Mouse (Mus musculus) retina, postnatal 1 day (tissue): ENCODE measurements at regions not wholly inside any gene's neighbourhood (a gene's known extent, or its start where the extent isn't known, plus 50 kb on each side); places are given as distances from the start of the nearest gene placed in this dataset.

Experiments
- DNase-seq: peaks from one replicate; pipeline ENCODE4 v3.0.0-alpha.2; 2012

DNA sequence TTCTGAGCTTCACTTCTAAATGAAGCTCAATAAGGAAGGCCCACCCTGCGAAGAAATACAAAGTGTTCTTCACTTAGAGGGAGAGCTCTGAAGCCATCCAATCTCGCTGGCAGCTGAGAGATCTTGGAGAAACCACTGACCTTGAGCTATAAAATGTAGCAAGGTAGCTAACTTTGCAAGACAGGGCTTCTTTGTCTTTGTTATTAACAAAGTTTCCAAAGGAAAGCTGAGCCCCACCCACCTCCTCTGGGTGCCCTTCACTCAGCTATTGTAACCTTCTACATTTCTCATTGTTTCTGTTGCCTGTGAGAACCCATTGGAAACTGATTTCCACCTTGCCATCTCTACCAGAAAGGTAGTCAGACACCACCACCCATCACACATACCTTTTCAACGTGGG lies 57.2 kb upstream of the Usp9x start:
- no peak for DNase-seq

DNA sequence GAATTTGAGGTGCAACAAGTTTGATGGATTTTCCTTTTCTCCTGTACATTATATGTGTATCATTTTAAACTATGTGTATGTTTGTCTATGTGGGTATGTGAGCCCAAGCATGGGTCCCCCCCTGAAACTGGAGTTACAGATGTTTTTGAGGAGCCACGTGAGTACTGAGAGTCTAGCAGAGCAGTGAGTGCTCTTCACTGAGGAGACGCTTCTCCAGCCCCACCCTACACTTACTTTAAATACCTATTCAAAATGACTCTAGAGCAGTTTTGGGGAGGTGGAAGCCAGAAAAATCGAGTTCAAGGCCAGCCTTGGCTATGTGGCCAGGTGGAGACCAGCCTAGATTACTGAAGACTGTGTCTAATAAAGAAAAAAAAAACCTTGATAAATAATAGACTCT lies 58.2 kb upstream of the Usp9x start:
- DNase-seq = no peak

DNA sequence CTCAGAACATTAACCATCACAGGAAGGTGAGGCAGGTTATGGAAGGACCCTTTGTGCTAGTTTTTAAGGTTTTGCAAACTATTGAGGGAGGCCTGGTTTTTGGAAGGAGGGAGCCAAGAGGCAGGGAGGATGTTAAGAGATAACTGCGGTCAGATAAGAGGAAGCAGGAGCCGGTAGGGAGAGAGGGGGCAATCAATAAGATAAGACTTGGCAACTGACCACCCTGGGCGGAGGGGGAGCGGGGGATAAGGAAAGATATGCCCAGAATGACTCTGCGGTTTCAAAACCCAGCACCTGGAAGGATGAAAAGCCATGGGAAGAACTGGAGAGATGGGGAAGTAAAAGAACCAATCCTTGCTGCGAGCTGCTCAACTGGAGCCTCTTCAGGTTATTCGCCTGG lies 80.5 kb upstream of the Usp9x start:
- no peak for DNase-seq

DNA sequence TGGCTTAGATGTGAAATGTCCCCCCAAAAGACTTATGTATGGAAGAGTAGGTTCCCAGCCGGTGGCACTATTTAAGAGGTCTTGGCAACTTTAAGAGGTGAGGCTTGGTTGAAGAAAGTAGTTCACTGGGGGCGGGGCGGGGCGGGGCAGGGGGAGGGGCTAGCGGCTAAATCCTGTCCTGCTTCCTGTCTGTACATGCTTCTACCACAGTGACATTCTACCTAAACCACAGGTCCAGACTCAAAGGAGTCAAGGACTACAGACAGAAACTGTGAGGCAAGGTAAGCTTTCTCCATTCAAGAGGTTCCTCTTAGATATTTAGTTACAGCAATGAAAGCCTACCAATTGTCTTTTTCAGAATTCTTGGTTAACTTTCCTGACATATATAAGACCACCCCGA lies 93.6 kb upstream of the Usp9x start:
- no peak for DNase-seq

DNA sequence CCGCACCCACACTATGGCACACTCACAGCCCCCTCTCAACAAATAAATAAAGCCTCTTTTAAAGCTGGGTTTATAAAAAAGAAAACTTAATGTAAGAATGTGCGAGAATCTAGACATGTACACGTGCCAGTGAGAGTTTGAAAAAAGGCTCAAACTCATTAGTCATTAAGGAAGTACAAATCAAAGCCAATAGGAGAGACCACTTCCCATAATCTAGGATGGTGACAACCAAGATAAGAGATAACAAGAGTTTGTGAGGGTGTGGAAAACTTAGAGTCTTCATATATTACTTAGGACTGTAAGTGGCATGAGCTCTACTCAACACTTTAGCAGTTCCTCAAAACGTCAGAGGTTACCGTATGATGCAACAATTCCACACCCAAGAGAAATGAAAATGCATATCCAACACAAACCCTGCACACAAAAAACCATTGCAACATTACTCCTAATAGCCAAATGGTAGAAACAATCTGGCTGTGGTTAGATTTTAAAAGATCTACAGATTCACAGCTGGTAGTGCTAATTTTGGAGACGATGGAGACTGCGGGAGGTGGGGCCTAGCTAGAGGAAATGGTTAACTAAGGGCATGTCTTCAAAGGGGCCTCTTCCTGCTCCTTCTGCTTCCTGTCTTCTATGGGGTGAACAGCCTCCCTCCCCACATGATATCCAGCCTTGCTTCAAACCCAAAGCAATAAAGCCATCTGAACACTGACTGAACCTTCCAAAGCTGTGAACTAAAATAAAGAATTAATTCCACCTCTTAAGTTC lies 102.1 kb upstream of the Usp9x start:
- no peak for DNase-seq

DNA sequence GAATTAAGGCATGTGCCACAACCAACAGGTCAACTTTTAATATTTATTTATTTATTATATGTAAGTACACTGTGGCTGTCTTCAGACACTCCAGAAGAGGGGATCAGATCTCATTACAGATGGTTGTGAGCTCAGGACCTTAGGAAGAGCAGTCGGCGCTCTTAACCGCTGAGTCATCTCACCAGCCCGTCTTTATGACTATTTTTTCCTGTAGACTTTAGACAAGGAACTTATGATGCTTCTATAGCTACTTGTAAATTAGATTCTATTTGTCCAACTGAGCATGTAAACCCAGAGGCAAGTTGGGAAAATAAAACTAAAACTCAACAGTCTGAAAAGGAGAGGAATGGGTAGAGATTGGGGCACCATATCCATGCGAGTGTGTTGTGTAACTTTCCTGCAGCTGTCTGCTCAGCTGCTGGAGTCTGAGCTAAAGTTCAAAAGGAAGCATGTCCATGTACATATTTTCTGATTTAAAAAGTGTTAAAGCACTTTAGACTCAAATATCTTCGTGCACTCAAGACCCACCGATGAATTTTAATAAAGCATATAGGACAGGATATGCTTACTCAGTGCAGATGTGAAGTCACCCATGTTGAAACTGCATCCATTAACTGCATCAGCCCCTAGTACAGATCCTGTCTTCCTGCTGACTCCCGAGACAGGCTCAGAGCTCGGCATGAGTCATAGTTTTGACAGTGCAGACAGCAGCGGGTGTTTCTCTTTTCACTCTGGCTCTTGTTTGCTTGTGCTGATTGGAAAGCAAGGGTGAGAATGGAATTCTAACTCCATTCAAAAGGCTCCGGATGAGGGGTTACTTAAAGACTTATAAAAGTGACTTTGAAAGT lies 111.6 kb upstream of the Usp9x start:
- no peak for DNase-seq

DNA sequence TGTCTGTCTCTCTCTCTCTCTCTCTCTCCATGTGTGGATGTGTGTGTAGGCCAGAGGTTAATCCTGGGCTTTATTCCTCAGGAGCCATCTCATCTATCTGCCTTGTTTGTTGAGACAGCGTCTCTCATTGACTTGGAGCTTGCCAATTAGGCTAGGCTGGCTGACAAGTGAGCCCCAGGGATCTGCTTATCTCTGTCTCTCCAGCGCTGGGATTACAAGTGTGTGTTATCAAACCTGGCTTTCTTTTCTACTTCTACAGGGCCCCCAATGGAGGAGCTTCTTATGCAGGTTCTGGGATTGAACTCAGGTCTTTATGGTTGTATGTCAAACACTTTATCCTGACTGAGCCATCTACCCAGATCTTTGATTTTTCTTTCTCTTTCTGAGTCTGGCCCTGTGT lies 112.4 kb upstream of the Usp9x start:
- no peak for DNase-seq

DNA sequence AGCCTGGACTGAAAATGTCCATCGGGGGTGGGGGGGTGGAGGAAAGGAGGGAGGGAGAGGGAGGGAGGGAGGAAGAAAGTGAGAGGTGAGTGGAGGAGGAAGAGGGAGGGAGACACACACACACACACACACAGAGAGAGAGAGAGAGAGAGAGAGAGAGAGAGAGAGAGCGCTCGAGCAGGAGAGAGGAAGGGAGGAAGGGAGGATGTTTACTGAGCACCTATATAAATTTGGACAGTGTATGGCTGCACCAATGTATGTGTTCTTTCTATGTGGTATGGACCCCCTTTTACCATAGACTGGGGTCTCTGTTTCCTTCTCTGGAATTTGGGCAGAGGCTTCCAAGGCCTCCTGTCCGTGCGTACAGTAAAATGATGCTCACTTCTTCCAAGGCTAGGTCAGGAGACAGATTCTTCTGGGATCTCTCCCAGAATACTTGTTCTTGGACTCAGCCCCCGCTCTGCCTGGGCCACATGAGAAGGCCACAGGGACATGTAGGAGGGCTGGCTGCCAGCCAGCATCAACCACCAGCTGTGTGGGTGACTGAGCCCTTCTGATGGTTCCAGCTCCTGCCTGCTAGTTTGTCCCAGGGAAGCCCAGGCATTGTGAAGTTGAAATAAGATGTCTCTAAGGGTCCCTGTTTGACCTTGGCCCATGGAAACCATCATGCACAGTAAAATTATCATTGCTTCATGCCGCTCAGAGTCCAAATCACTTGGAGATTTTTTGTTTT lies 120.2 kb upstream of the Usp9x start:
- DNase-seq = peak; percentile 11

DNA sequence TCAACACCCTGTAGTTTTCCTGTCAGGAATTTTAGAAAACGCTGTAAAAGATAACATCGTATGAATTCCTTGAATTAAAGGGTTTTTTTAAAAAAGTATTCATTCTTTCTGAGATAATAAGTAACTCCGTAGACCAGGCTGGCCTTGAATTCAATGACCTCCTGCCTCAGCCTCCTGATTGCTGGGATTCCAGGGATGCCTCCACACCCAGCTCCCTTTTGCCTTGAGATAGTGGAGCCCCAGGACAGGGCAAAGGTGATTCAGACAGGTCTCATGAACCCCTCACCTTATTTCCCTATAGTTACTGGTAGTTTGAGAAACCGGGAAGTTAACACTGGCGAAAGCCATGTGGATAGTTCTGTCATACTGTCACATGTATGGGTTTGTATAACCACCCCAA lies 128.8 kb upstream of the Usp9x start:
- DNase-seq = no peak

DNA sequence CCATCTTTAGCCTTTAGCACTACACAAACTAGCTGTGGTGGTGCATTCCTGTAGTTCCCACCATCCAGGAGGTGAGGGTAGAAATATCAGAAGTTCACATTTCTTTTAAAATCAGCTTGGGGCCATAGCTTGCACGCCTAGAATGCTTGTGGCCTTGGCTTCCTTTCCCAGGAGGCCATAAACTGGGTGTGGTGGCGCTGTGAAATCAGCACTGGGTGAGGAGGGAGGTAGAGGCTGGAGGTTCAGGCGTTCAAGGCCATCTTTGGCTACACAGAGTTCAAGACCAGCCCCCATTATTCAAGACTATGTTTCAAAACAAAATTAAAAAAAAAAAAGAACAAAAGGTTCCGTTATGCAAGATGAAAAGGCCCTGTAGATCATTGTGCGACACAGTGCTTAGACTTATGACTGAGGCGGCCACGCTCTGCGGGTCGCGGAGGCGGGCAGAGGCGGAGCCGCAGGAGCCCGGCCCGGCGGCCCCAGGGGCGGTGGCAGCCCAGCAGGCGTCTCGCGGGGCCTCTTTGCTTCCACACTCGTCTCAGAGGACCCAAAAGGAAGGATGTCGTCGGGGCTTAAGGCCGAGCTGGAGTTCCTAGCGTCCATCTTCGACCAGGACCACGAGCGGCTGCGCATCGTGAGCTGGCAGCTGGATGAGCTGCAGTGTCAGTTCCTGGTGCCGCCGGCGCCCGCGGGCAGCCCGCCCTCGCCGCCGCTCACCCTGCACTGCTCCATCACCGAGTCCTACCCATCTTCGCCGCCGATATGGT lies 134.7 kb upstream of the Usp9x start:
- DNase-seq = peak; percentile 55

DNA sequence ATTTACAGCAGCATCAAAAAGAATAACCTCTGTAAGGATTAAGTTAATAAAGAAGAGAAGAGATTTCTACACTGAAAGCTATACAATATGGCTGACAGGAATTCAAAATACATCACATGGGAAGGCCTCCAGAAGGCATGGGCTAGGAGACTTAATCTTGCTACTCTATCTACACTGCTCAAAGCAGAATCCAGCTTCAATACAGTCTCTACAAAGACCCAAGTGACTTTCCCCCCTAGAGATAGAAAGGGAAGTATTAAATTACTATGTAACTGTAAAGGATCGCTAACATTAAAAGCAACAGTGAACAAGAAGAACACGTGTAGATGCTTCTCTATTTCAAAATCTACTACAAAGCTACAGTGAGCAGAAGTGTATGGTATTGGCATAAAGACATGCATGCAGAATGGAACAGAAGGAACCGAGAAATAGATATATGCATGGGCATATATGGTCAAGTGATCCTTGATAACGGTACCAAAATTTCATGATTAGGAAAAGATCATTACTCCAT lies 137.9 kb upstream of the Usp9x start:
- DNase-seq = no peak

DNA sequence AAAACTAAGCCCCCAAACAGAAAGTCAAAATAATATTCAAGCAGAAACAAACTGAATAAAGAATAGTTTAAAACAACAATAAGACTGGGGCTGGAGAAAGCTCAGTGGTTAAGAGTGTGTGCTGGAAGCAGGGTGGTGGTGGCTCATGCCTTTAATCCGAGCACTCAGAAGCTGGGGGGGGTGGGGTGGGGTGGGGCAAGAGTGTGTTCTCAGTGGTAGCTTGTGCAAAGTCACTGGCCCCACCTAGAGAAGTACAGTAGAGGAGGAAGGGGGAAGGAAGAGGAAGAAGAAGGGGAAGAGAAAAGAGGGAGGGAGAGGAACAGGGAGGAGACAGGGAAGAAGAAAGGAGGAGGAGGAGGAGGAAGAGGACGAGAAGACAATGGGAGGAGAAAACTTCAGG lies 141.1 kb upstream of the Usp9x start:
- no peak for DNase-seq

DNA sequence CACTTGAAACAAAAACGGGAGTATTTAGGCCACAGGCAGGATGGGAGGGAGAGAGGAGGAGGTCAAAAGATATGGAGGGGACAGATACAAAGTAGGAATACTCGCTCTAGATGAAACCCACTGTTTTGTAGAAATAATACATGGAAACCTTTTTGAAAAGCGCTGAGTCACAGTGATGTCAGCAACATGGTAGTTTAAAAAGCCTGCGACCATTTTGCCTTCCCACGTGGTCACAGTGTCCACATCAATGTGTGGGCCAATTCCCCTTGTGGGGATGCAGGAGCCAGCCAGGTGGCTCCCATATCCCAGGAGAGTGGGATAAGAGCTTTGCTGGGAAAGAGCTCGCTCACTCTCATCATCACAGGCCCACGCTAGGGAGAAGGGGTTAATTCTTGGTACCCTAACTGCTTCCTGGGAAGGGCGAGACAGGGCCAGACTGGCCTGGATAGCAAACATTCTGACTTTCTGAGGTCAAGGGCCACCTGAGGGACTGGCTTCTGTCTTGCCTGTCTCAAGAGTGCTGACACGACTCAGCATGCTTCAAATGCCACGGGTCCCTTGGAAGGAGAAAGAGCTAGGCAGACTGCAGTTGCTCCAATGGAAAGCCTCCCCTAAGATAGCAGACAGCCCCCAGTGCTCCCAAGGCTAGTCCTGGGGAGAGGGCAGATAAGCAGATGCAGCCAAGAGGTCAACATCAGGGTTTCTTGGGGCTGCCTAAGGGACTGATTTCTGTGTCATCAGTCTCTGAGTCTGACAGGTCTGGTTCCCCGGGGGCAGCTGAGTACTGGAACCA lies 143.3 kb upstream of the Usp9x start:
- no peak for DNase-seq

DNA sequence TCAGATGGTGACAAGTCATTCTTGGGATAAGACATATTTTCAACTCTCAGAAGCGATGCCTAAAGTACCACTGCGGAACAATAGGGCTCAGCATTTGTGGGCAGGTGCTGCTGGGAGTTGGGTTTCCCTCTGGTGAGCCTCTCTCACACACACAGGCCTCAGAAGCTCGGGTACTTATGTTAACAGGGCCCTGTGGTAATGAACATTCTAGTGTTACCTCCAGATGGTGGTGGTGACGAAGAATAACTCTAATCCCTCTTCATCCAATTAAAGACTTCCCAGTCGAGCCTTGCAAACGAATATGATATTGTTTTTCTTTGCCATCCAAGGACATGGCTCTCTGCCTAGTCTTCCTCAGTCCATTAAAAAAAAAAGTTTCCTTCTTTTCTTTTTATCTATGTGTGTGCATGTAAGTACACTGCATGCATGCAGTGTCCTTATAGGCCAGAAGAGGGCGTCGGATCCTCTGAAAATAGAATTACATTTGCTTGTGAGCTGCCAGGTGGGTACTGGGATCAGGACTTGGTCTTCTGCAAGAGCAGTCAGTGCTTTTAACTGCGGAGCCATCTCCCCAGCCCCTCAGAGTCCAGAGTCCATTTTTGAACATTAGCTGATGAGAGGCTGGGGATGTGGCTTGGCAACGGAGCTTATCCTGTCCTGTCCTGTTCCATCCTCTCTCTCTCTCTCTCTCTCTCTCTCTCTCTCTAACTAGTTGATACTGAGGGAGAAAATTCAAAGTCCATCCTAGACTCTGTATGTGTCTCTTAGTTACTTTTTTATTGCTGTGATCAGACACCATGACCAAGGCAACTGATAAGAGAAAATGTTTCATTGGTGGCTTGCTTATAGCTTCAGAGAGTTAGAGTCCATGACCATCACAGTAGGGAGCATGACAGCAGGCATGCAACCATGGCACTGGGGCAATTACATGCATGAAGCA lies 146.3 kb upstream of the Usp9x start:
- peak; percentile 64 for DNase-seq

DNA sequence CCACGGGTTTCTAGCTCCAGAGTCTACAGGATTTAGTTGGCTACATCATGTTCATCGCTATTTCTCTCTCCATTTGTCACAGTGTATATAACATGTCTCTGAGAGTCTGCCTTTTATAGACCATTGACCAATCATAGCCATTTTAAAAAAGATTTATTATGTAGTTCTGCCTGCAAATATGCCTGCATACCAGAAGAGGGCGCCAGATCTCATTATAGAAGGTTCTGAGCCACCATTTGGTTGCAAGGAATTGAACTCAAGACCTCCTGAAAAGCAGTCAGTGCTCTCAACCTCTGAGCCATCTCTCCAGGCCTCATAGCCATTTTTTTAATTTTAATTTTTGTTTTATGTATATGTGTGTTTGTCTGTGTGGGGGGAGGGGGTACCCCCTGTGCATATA lies 151.7 kb upstream of the Usp9x start:
- DNase-seq = no peak

DNA sequence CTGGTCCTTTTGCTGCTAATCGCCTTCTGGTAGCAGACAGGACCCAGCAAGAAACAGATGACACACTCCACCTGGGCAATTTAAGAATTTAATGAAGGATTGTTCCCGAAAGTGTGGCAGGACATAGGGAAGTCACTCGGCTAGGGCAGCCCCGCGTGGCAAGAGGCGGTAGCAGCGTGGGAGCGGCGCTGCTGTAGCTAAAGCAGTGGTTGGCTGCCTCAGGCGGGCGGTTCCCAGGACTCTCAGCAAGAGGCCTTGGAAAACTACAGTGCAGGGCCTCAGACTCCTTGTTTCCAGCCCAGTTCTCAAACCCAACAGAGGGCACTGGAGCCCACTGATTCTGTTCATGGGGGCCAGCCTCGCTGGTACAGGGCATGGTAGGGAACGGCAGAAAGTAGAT lies 154.2 kb upstream of the Usp9x start:
- peak; percentile 48 for DNase-seq

DNA sequence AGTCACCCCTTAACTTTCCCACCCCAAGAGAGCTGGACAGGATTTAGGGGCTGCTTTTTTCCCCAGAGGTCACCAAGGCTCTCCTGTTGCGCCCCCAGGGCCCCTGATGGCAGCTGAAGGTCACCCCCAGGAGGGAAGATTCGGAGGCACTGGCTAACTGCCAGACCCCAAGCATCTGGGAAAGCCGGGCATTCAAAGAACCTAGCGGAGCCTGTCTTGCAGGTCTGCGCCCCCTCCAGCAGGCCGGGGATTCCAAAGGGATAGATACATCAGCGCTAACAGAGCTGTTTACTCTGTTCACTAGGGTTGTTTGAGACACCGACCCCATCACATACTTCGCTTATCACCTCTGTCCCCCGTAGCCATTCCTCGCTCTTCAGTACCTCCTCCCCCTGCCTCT lies 154.6 kb upstream of the Usp9x start:
- peak; percentile 40 for DNase-seq

DNA sequence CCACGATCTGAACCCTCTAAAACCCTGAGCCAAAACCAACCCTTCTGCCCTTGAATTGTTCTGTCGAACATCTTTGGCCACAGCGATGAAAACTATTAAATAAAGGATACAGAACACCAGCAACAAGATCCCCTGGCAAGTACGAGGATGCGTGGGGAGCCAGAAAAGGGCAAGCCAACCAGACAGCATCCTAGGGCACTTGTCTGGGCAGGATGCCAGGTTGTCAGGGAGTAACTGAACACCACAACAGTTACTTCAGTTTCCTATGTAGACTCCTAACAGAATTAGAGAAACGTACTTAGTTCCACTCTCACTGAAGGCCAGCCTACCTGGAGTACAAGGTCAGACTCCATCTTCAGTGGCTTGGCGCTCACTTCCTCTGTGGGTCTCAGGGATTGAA lies 138.4 kb upstream of the Med14 start:
- no peak for DNase-seq

DNA sequence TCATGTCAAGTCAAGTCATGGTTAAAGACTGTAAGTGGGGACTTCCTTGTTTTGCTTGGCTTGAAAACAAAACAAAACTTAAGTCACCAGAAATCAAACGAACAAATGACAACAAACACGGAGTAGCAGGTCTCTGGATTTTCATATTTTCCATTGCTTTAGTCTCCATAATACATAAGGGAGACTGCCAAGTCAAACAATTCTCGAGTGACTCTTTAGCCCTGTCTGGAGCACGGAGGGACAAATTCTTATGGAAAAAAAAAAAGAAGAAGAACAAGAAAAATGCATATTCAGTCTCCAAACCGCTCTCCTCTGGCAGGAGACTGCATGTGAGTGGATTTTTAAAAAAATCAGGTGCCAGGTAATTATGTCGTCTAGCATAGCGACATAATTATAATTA lies 129.6 kb upstream of the Med14 start:
- no peak for DNase-seq

DNA sequence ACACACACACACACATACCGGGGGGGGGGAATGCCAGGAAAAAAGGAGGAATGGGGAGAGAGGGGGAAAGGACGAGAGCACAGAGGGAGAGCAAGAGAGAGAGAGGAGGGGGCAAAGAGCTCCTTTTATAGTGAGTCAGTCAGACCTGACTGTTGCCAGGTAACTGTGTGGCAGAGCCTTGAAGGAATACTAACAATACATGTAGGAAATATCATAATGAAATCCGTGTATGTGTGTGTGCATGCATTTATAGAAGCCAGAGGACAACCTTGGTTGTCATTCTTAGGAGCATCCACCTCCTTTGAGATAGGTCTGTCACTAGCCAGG lies 127.6 kb upstream of the Med14 start:
- DNase-seq = no peak
